Mouse (Mus musculus): Measurements from ENCODE around the gene Tmem91. TPM values are rescaled to one million over a fixed set of nuclear protein-coding genes. Genes with fewer than 3 reads are reported as not detected.

The Tmem91 gene
- polyA plus RNA-seq, 1 experiment from 2014 or later, result 90.5 TPM

DNA sequence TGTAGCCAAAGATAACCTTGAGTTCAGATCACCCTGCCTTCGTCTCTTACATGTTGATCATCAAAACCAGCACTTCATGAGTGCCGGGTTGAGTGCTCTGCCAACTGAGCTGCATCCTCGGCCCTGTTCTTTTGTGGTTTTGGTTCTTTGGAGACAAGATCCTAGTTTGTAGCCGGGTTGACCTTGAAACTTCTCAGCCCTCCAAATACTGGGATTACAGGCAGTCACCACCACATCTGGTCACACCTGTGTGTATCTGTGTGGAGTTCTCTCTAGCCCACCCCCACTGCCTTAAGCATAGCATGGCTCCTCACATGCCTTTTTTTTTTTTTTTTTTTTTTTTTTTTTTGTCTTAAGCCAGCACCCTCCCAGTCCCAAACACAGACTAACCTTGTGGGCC is 4.9 kb downstream of the Tmem91 start:
- Histone ChIP-seq H3K9ac (ENCODE audit: low read depth, low read length) (no peak overlapping the region), H3K4me1 (ENCODE audit: control insufficient read depth, insufficient read depth, low read length) (peaks cover 4% of the 10 kb centered on the region), H3K9me3 (replicated peaks; ENCODE audit: control insufficient read depth, low read length, poor library complexity, severe bottlenecking) (no peaks in the 10 kb centered on the region), H3K4me3 (ENCODE audit: low read depth, low read length) (no peak overlapping the region), H3K27me3 (ENCODE audit: control insufficient read depth, insufficient read depth, low read depth, low read length) (peaks cover 10% of the 10 kb centered on the region; the same call in 1 of the 2 replicates), H3K36me3 (ENCODE audit: control insufficient read depth, insufficient read depth, low read length) (peaks cover 10% of the 10 kb centered on the region; the same call in 1 of the 2 replicates), H3K27ac (ENCODE audit: low read length) (no peak overlapping the region), H3K4me2 (ENCODE audit: low read length) (no peak overlapping the region)
- ATAC-seq, result no peak
- 93% methylated on average over 4 of the region's 4 CpGs for WGBS

DNA sequence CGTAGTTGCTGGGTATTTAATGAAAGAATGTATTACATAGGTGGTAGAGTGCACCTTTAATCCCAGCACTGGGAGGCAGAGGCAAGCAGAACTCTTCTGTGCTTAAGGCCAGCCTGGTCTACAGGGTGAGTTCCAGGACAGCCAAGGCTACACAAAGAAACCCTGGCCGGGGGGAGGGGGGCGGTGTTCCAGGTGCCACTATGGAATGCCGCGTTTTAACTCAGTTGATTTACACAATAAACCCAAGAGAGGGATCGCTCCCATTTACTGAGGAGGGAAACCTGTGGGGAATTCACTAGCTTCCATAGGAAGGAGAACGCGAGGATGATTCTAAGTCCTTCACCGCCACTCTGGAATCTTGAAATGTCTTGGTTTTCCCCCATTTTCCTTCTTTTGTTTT is 5.3 kb downstream of the Tmem91 start:
- H3K36me3 ChIP-seq (ENCODE audit: control insufficient read depth, insufficient read depth, low read length), result peaks cover 15% of the 10 kb centered on the region
- no peaks in the 10 kb centered on the region for H3K9me3 ChIP-seq (replicated peaks; ENCODE audit: control insufficient read depth, low read length, poor library complexity, severe bottlenecking)
- no peak overlapping the region for H3K9ac ChIP-seq (ENCODE audit: low read depth, low read length)
- H3K4me2 ChIP-seq (ENCODE audit: low read length), result no peak overlapping the region
- peaks cover 10% of the 10 kb centered on the region; the same call in 1 of the 2 replicates for H3K27me3 ChIP-seq (ENCODE audit: control insufficient read depth, insufficient read depth, low read depth, low read length)
- no peaks in the 10 kb centered on the region for H3K4me1 ChIP-seq (ENCODE audit: control insufficient read depth, insufficient read depth, low read length)
- H3K27ac ChIP-seq (ENCODE audit: low read length), result no peak overlapping the region
- H3K4me3 ChIP-seq (ENCODE audit: low read depth, low read length), result no peak overlapping the region
- ATAC-seq, result no peak
- 74% methylated on average over 9 of the region's 9 CpGs for WGBS

DNA sequence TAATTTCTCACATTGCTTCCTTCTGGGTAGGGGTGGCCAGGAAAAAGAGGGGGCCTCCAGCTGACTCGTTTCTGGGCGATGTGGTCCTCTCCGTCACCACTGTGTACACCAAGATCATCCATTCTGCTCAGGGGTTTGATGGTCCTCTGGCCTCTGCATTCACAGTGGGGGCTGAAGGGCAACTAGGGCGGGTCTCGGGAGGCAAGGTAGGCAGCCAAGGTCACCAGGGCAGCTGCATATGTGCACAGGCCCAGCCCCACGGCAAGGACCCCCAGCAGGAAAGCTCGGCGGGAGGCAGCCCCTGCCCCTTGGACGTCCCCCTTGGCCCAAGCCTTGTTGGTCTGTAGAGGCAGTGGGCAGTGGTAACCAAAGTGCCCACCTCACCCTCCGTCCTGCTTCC is 5.8 kb downstream of the Tmem91 start:
- H3K9ac ChIP-seq (ENCODE audit: low read depth, low read length), result no peak overlapping the region
- H3K4me3 ChIP-seq (ENCODE audit: low read depth, low read length), result no peak overlapping the region
- no peak for ATAC-seq
- H3K27me3 ChIP-seq (ENCODE audit: control insufficient read depth, insufficient read depth, low read depth, low read length), result peaks cover 8% of the 10 kb centered on the region; the same call in 1 of the 2 replicates
- no peaks in the 10 kb centered on the region for H3K9me3 ChIP-seq (replicated peaks; ENCODE audit: control insufficient read depth, low read length, poor library complexity, severe bottlenecking)
- H3K4me2 ChIP-seq (ENCODE audit: low read length), result no peak overlapping the region
- H3K36me3 ChIP-seq (ENCODE audit: control insufficient read depth, insufficient read depth, low read length), result peaks cover 18% of the 10 kb centered on the region
- no peaks in the 10 kb centered on the region for H3K4me1 ChIP-seq (ENCODE audit: control insufficient read depth, insufficient read depth, low read length)
- 88% methylated on average over 10 of the region's 10 CpGs for WGBS
- no peak overlapping the region for H3K27ac ChIP-seq (ENCODE audit: low read length)

DNA sequence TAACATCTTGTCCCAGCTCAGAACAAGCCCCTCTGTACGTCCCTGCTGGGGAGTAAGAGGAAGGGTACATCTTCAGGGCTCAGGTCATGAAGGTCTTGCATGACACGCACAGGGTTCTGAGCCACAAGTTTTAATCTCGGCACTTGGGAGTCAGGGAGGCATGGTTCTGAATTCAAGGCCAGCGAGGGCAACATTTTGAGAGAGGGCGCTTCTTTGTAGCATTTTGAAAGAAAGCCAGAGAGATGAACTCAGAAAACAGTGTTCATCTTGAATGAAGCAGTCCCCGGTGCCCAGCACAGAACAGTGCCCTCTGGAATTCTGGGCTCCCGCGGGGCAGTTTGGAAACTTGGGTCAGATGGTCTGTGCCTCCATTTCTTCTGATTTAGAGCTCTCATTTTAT is 8.6 kb downstream of the Tmem91 start:
- no peak overlapping the region for H3K4me2 ChIP-seq (ENCODE audit: low read length)
- no peak overlapping the region for H3K9ac ChIP-seq (ENCODE audit: low read depth, low read length)
- no peaks in the 10 kb centered on the region for H3K4me1 ChIP-seq (ENCODE audit: control insufficient read depth, insufficient read depth, low read length)
- peaks cover 18% of the 10 kb centered on the region for H3K36me3 ChIP-seq (ENCODE audit: control insufficient read depth, insufficient read depth, low read length)
- WGBS, result 97% methylated on average over 8 of the region's 8 CpGs
- ATAC-seq, result no peak
- H3K27me3 ChIP-seq (ENCODE audit: control insufficient read depth, insufficient read depth, low read depth, low read length), result no peaks in the 10 kb centered on the region
- H3K9me3 ChIP-seq (replicated peaks; ENCODE audit: control insufficient read depth, low read length, poor library complexity, severe bottlenecking), result no peaks in the 10 kb centered on the region
- no peak overlapping the region for H3K4me3 ChIP-seq (ENCODE audit: low read depth, low read length)
- no peak overlapping the region for H3K27ac ChIP-seq (ENCODE audit: low read length)

DNA sequence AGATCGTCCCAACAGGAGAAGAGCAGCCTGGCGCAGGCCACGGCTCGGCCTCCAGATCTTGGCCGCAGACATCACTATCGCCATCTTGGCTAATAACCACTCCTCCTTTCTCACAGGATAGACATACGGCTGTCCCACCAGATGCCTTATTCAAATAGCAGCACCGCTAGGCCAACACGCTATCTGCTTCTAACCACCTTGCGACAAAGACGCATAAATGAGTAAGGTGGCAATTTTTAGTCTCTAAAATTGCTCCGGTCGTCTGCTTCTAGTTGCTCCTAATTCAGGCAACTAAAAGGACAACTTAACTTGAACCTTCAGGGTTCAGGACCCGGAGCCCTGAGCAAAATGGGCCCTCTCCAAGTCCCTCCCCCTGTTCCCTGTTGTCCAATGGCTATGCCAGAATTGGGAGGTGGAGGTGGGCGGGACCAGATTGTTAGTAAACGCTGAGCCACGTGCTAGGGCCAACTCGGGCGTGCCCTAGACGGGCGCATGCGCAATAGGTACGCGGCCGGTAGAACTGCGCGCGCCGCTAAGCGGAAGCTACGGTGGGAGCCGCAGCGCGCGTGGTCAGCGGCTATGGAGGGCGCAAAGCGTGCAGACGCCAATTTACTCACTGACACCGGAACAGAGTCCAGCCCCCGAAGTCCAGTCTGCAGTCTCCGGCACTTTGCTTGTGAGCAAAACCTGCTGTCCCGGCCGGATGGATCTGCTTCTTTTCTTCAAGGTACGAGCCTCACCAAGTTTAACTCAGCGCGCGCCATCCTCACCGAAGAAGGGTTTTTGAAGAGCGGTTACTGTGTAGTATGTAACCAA is 16.1 kb downstream of the Tmem91 start, which contains the start of the genes Bckdha and Exosc5:
TSS of gene Bckdha (minus strand) at position 325 of the 816 bp plus-strand sequence.
TSS of gene Exosc5 (plus strand) at position 508 of the 816 bp plus-strand sequence.
- Histone ChIP-seq H3K27ac (ENCODE audit: low read length) (peak within 1 kb of the TSS; percentile 72), H3K4me1 (ENCODE audit: control insufficient read depth, insufficient read depth, low read length) (peaks cover 21% of the 10 kb centered on the region), H3K4me3 (ENCODE audit: low read depth, low read length) (peak within 1 kb of the TSS; percentile 67), H3K36me3 (ENCODE audit: control insufficient read depth, insufficient read depth, low read length) (no peaks in the 10 kb centered on the region), H3K27me3 (ENCODE audit: control insufficient read depth, insufficient read depth, low read depth, low read length) (no peaks in the 10 kb centered on the region), H3K9ac (ENCODE audit: low read depth, low read length) (peak within 1 kb of the TSS; percentile 69), H3K9me3 (replicated peaks; ENCODE audit: control insufficient read depth, low read length, poor library complexity, severe bottlenecking) (no peaks in the 10 kb centered on the region), H3K4me2 (ENCODE audit: low read length) (peak within 1 kb of the TSS; percentile 88)
- peak; percentile 98 for ATAC-seq
- WGBS, result under 1% methylated on average over 50 of the region's 50 CpGs

DNA sequence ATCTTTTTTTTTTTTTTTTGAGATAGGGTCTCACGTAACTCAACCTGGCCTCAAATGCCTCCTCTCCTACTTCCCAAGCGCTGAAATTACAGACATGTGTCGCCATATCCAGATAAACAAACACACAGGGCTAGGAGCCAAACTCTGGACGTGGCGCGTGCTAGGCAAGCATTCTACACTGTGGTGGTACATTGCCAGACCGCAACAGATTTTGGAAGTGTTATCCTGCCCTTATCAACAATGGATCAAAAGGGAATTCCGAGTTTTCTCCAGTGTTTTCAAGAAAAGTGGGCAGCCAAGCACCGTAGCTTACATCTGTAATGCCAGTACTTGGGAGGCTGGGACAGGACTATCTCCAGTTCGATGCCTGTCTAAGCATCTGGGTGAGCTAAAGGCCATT is 17.2 kb downstream of the Tmem91 start:
- Histone ChIP-seq H3K27me3 (ENCODE audit: control insufficient read depth, insufficient read depth, low read depth, low read length) (no peaks in the 10 kb centered on the region), H3K27ac (ENCODE audit: low read length) (no peak overlapping the region), H3K4me2 (ENCODE audit: low read length) (peak overlapping the region; percentile 88), H3K4me1 (ENCODE audit: control insufficient read depth, insufficient read depth, low read length) (peaks cover 21% of the 10 kb centered on the region), H3K9me3 (replicated peaks; ENCODE audit: control insufficient read depth, low read length, poor library complexity, severe bottlenecking) (no peaks in the 10 kb centered on the region), H3K4me3 (ENCODE audit: low read depth, low read length) (peak overlapping the region; percentile 67), H3K9ac (ENCODE audit: low read depth, low read length) (peak overlapping the region; percentile 69), H3K36me3 (ENCODE audit: control insufficient read depth, insufficient read depth, low read length) (no peaks in the 10 kb centered on the region; the same call in 1 of the 2 replicates)
- 42% methylated on average over 10 of the region's 10 CpGs for WGBS
- ATAC-seq, result no peak

DNA sequence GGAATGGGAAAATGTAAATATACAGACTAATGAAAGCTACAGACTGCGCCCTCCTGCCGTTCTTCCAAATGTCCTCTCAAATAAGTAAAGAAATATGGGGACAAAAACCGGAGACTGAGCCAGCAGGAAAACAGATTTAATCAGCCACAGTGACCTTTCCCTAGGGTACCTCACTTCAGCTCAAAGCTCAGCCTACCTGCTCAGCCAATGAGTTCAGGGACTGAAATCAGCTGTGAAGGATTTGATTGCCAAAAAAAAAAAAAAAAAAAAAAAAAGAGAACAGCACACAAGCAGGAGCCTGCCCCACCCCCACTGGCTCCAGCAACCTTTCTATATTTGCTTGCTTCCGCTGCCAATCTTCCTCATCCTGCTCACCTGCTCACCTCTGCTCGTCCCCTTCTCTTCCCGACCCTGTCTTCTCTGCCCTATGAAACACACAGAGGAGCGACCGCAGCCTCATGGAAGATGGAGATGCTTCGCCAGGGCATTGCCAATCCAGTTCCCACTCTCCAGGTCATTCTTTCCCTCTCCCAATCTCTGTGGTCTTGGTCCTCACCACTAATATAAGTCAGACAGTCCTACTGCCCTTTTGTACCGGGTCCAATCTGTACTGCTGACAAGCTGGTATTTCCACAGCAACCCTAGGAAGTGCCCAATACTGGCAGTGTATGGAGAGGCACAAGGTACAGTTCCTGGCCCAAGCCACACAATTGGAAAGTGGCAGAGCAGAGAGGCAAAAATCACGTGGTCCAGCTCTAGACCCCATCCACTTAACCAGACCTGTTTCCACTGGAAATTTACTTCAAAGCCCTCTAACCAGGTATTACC is 19.2 kb downstream of the Tmem91 start:
- no peak for ATAC-seq
- Histone ChIP-seq H3K36me3 (ENCODE audit: control insufficient read depth, insufficient read depth, low read length) (no peaks in the 10 kb centered on the region; the same call in 1 of the 2 replicates), H3K9ac (ENCODE audit: low read depth, low read length) (no peak overlapping the region), H3K4me1 (ENCODE audit: control insufficient read depth, insufficient read depth, low read length) (peaks cover 21% of the 10 kb centered on the region), H3K9me3 (replicated peaks; ENCODE audit: control insufficient read depth, low read length, poor library complexity, severe bottlenecking) (no peaks in the 10 kb centered on the region), H3K27me3 (ENCODE audit: control insufficient read depth, insufficient read depth, low read depth, low read length) (no peaks in the 10 kb centered on the region), H3K4me2 (ENCODE audit: low read length) (no peak overlapping the region), H3K4me3 (ENCODE audit: low read depth, low read length) (no peak overlapping the region), H3K27ac (ENCODE audit: low read length) (no peak overlapping the region)
- WGBS, result 78% methylated on average over 11 of the region's 11 CpGs

DNA sequence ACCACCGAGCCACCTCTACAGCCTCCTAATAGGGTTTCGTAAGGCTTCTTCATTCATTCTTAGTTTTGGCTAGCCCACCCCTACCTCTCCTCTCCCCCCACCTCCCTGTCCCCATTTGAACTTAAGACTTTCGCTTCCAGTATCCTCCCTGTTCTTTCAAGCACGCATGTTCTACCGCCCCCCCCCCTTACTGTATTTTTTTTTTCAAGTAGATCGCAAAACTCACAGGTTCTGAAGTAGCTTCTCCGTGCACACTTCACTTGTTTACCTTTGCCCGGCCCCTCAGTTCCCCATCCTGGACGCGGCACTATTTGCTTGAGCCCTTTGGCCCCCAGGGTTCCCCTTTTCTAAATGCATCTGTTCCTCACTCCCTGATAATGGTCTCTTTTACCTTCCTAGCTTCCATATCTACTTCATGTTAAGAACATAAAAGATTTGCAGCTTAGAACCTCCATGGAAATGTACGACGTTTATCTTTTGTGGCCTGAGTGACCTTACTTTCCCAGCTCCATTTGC is 22.7 kb downstream of the Tmem91 start:
- H3K27ac ChIP-seq (ENCODE audit: low read length), result no peak overlapping the region
- H3K36me3 ChIP-seq (ENCODE audit: control insufficient read depth, insufficient read depth, low read length), result no peaks in the 10 kb centered on the region; the same call in 1 of the 2 replicates
- H3K9me3 ChIP-seq (replicated peaks; ENCODE audit: control insufficient read depth, low read length, poor library complexity, severe bottlenecking), result no peaks in the 10 kb centered on the region
- peaks cover 6% of the 10 kb centered on the region for H3K4me1 ChIP-seq (ENCODE audit: control insufficient read depth, insufficient read depth, low read length)
- WGBS, result 91% methylated on average over 12 of the region's 12 CpGs
- H3K9ac ChIP-seq (ENCODE audit: low read depth, low read length), result no peak overlapping the region
- H3K4me3 ChIP-seq (ENCODE audit: low read depth, low read length), result no peak overlapping the region
- H3K4me2 ChIP-seq (ENCODE audit: low read length), result no peak overlapping the region
- no peak for ATAC-seq
- H3K27me3 ChIP-seq (ENCODE audit: control insufficient read depth, insufficient read depth, low read depth, low read length), result no peaks in the 10 kb centered on the region

All from midbrain, embryonic 16.5 days (tissue).